Mouse (Mus musculus): Measurements from ENCODE around the gene Prkch.
A peak's percentile ranks its signal among the peaks of the same experiment; 100 is the strongest.

The Prkch gene

DNA sequence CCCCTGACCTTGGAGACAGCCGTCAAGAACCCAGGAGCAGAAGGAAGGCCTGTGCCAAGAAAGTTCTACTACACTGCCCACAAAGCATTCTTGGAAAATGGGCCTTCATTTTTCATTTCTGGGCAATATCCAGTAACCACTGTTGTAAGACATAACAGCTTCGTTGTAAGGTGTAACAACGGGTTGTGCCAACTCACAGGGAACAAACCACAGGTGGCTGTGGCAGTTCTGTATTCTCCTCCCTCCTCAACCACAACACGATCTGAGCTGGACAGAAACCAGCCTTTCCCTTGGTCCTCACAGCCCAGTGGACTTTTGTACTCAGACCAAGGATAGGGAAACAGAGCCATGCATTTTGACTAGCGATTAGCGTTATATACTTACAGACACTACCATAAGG is 171.9 kb downstream of the Prkch start:
- DNase-seq (ENCODE audit: low spot score in 2 of 2) = no peak

GRCm38 (mm10) chr12:73762001-73762400 is 177.4 kb downstream of the Prkch start:
- DNase-seq (ENCODE audit: low spot score in 2 of 2) = no peak

- no peak for DNase-seq (ENCODE audit: low spot score in 2 of 2)
Observed at GRCm38 (mm10) chr12:73762762-73763161, 178.2 kb downstream of the Prkch start.

GRCm38 (mm10) chr12:73764649-73765525 is 180.3 kb downstream of the Prkch start:
- DNase-seq (ENCODE audit: low spot score in 2 of 2) = no peak

GRCm38 (mm10) chr12:73766152-73766551 is 181.6 kb downstream of the Prkch start:
- DNase-seq (ENCODE audit: low spot score in 2 of 2) = no peak

DNA sequence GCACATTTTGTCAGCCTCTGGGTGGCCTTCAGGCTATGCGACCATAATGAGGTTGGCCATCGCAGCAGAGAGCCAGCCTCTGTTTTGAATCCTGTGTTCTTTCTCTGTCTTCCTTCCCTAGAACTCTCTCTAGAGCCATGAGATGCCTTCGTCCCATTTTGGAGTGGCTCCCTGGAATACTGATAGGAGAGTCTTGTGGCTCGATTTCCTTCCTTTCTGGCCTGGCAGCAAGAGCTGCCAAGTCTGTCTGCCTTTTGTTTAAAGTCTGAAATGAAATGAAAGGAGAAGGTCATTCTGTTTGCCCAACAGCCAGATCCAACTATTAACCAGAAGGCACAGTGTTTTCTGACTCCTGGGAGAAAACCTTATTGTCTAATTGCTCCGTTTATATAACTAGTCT is 184.2 kb downstream of the Prkch start:
- DNase-seq (ENCODE audit: low spot score in 2 of 2) = no peak

GRCm38 (mm10) chr12:73769536-73769935 is 184.9 kb downstream of the Prkch start:
- DNase-seq (ENCODE audit: low spot score in 2 of 2) = no peak

DNA sequence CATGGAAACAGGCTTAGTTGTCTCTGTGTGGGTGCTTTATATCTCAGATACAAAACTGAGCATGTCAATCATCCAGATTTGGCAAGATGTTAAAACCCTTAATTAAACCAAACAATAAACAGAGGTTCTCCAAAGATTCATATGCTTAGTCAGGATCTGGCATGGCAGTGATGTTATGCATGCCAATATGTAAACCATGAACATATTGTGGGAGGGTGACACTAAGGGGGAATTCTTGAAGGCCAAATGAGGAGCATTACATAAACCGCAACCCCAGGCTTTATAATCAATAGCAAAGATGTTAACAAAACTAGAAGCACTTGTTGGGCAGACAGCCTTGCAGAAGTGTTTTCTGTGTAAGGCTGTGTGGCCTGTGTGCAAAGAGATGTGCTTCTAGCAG is 186.2 kb downstream of the Prkch start:
- no peak for DNase-seq (ENCODE audit: low spot score in 2 of 2)

DNA sequence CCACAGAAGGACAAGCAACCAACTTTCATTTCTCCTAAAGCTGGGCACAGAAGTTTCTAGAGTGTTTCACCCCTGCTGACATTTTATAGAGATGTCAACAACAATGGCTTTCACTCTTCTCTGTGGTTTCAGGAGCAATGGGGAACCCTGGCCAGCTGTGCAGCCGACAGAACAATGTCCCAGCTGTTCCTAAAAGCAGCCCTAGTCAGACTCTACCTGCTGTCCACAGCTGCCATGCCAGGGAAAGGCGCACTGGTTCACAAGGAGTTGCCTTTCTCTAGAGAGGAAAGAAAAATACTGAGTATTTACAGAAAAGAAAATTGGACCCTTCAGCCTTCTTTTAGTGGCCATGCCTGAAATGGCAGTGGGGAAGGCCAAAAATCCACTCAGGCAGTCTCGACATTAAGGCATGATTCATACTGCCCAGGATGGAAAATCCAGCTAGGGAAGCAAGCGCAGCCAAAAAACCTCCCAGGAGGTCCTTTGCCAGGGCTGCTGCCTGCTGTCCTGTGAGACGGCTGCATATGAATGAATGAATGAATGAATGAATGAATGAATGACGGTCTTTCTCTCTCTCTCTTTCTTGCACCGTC is 190.3 kb downstream of the Prkch start:
- DNase-seq (ENCODE audit: low spot score in 2 of 2) = no peak

DNA sequence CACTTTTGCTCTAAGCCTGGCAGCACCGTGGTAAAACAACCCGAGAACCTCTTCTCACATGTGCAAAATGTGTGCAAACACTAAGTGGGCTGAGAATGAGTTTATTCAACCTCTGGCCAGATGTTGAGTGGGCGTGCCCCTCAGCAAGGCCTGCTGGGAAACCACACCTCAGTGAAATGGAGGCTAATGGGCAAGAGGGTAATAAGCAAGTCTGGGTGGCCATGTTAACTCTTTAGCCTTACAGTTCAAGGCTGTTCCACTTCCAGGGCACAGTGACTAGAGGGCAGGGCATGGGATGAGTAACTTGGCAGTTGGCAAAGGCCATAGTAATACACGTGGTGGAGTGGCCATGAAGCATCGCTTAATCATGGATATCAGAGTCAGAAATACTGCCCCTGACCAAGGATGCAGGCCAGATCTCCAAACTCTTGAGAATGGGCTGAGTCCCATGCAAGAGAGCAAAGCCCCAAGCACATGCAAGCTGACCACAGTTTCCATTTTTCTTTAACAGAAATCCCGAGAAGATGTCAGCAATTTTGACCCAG is 191.9 kb downstream of the Prkch start:
- DNase-seq (ENCODE audit: low spot score in 2 of 2) = no peak

GRCm38 (mm10) chr12:73777673-73778072 is 193.1 kb downstream of the Prkch start:
- DNase-seq (ENCODE audit: low spot score in 2 of 2) = no peak

GRCm38 (mm10) chr12:73779332-73780231 is 195.0 kb downstream of the Prkch start:
- no peak for DNase-seq (ENCODE audit: low spot score in 2 of 2)

DNA sequence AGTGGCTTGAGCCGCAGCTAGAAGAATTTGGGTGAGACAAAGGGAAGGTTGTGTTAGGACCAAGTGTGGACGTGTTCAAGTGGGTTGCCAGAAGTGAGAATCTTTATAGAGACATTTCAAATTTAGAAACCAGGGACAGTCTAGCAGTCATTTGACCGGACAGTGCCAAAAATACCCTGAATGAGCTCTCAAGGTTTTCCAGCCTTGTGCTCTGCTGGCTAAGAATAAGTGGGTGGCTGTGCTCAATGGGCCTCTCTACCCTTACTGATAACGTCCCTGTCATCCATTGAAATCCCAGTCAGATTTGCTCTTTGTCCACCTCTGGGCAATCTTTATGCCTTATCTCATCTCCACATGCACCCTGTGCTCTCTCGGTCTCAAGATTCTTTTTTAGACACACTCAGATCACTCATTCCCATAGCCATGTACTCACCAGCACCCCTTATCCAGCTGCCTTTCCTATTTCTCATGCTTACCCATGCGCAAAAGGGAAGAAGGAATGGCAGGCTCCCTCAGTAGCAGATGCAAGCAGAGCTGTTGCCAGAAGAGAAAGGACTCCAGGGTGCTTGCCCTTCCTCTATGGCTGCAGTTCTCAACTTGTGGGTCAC is 196.9 kb downstream of the Prkch start:
- DNase-seq (ENCODE audit: low spot score in 2 of 2) = no peak

GRCm38 (mm10) chr12:73786909-73787308 is 202.3 kb downstream of the Prkch start:
- peak in 1 of 2 experiments; percentile 28 for DNase-seq (ENCODE audit: low spot score in 2 of 2)

DNA sequence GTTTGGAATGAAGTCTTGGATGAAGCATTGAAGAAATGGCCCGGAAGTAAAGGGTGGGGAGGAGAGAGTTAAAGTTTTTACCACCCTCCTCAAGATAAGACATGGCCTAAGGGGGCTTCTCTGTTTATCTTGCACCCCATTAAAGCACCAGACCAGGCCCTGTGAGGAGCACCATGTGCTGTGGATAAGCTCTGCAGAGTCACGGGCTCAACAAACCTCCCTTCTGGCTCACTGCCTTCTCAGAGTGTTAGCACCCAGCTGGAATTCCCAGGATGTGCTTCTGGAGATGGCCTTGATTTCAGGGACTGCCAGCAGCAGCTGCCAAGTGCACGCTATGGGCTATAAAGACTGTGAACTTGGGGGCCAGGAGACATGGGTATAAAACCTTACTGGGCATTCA is 204.3 kb downstream of the Prkch start:
- no peak for DNase-seq (ENCODE audit: low spot score in 2 of 2)

DNA sequence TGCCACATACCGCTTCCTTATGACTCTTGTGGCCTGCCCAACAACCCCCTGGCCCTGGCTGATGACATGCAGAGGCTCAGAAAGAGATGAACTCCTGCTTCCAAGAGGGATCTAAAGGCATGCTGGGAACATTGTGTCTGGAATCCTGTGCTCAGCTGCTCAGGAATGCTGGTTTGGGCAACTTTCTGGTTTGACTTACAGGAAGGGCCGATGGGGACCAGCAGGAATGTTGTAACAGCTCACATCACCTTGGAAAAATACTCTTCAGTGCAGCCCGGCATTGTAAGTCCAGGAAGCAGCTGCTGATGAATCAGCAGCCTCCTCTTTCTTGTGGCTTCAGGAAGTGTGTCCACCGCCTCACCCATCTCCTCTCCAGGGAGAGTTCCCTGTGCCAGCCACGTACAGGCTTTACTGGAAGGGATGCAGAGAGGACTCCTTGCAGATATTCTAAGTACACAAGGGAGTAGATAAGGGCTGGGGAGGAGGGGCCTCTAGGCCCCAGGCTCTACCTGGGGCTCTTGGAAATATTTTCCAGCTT is 206.0 kb downstream of the Prkch start:
- no peak for DNase-seq (ENCODE audit: low spot score in 2 of 2)

DNA sequence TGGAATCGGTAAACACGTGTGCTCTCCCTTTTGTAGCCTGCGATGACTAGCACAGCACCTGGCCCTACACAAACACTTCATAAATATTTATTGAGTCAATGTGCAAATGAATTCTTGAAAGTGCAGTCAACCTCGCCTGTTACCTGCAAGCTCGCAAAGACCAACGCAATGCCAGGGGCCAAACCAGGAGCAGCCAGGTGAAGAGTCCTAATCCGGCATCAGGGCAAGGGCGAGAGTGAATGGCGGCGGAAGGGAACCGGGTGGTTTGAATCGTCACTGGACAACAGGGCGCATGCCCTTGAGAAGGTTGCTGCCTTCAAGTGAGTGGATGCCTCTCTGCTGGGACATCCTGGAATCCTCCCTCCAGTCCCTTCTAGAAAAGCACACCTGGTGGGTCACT is 208.6 kb downstream of the Prkch start:
- no peak for DNase-seq (ENCODE audit: low spot score in 2 of 2)

- no peak for DNase-seq (ENCODE audit: low spot score in 2 of 2)
Observed at GRCm38 (mm10) chr12:73793744-73794143, 209.1 kb downstream of the Prkch start.

GRCm38 (mm10) chr12:73794151-73794883 is 209.7 kb downstream of the Prkch start:
- DNase-seq (ENCODE audit: low spot score in 2 of 2) = peak; percentile 46 to 52

DNA sequence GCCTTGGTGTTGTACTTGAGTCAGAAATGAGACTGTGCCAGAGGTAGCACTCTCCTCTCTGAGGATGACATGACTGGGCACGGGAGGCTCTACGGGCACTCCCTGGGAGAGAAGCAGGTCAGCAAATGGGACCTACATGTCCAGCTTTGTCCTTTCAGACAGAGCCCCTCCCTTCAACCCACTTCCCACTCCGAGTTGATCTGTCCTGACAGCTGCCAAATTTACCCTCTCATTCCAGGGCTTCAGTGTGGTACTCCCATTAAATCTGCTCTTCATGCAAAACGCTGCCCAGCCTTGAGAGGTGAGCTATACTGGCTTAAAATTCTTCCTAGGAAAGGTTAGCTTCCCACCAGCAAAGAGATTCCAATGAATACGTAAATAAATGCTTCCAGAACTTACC is 215.1 kb downstream of the Prkch start:
- DNase-seq (ENCODE audit: low spot score in 2 of 2) = no peak

GRCm38 (mm10) chr12:73800886-73801285 is 216.3 kb downstream of the Prkch start:
- no peak for DNase-seq (ENCODE audit: low spot score in 2 of 2)
